Mouse (Mus musculus) left cerebral cortex, postnatal 36 days (tissue): ENCODE measurements at regions not wholly inside any gene's neighbourhood (a gene's known extent, or its start where the extent isn't known, plus 50 kb on each side); places are given as distances from the start of the nearest gene placed in this dataset.

ENCODE experiments used
- DNase-seq, 2 experiments: peaks; one replicate each; pipeline ENCODE4 v3.0.0; 2021 to 2022; ENCODE audit warnings: low spot score in 2 of 2, mixed read lengths in 1 of 2
- intact Hi-C: fragments of 180-260 bp; cut with DNase I; formaldehyde crosslinking; loops from one replicate; pipeline ENCODE4 v1.15.1; 2025

DNA sequence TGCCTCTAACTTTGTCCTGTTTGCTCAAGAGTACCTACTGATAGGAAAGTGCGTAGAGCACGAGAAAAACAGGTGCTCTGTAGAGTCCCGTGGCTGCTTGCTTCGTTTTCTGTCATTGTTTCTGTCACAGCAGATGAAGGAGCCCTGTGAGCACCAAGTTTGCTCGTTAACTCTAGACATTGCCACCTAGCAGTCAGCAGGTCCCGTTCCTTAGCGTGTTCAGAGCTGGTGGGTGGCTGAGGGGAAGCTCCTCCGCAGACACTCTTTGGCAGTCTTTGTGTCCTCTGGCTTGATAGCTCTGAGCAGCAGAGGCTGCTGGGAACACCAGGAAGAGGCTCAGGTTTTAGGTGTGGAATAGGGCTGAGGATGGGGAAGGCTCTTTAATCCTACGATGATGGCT lies 1063.8 kb downstream of the Car8 start:
- DNase-seq: no peak
- intact Hi-C loops: no loop called here

DNA sequence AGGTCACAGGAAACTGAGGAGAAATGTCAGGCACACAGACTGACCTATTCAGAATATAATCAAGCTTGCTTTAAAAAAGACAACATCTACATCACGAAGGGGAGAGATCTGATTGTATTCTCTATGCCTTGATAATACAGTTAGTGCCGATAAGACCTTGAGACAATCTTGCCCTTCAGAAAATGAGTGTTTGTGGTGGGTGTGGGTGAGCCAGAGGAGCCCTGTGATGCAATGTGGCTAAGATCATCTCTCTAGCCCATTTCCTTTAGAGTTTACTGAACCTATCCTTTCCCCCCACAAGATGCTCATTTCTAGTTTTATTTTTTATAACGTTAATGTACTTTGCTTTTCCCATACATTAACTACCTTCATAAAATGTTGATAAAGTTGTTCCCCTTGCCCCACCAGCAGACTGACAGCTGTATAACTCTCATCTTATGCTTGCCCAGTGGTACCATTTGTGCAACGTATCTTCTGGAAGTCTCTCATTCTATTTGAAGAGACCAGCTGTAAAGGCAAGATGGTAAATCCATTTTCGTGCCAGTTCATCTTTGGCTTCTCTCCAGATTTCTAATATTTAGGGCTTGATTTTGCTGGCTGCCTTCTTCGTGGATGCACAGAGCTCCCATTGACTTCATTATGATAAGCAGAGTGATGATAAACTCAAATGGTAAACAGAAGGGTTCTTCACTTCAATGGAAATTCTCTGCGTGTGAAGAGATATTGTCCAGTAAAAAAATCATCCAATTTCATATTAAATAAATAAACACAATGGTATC lies 1066.1 kb downstream of the Car8 start:
- intact Hi-C loops: no loop called here
- DNase-seq: no peak

GRCm38 (mm10) chr4:7171637-7172417 lies 1067.0 kb downstream of the Car8 start:
- DNase-seq: no peak
- intact Hi-C loops: no loop called here

GRCm38 (mm10) chr4:7161411-7161810 lies 1077.4 kb downstream of the Car8 start:
- no peak for DNase-seq
- intact Hi-C loops: no loop called here

DNA sequence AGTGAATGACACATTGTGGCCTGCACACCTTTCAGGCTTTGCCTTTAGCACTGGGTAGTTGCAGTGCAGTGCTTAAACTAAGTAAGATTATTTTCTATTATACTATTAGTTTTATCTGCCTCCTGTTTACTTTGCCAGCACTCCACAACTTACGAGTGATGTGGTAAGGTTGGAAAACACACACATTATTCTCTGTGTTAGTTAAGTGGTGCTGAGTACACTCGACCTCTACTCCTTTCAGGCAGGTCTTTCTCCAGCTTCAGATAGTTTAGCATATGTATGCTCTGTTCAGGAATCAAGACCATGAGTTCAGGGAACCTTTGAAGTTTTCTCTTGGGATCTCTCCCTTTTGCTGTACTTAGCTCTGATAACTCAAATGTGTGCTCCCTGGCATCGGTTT lies 1081.0 kb downstream of the Car8 start:
- DNase-seq: no peak
- intact Hi-C loops: no loop called here

DNA sequence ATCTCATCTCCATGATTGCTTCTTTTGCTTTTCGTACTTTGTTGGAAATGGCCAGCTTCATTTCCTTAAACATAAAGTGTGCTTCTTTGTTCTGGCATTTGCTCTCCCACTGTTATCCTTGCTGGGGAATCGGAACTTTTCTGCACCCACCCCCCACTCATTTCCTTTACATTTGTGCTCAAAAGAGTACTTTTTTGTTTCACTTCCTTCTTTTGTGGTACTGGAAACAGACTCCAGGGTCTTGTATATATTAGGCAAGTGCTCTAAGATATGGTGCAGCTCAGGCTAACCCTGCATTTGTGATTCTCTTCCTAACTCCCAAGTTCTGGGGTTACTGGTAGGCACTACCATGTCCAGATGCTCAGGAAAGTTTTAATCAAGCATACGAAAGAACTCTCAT lies 1084.6 kb downstream of the Car8 start:
- DNase-seq: no peak
- intact Hi-C loops: no loop called here

- DNase-seq: no peak
- intact Hi-C loops: no loop called here
These were observed 1085.0 kb downstream of the Car8 start for GRCm38 (mm10) chr4:7153835-7154234.

GRCm38 (mm10) chr4:7145756-7146155 lies 1093.1 kb downstream of the Car8 start:
- intact Hi-C loops: no loop called here
- DNase-seq: no peak

DNA sequence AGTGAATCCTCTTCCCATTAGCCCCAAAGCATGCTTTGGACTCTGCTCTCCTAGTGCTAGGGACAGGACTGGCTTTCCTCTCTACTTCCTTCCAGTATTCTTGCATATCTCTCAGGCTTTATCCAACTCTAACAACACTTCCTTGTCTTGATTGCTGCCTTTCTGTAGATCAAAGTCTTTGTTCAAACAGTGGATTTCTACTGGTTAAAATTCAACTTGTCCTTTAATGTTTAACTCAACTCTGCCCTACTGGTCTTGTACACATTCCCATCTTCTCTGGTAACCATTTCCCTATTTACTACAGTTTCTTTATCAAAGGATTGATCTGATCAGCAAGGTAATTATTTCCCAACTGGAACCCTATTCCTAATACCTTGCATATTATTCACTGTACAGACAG lies 1094.6 kb downstream of the Car8 start:
- intact Hi-C loops: no loop called here
- DNase-seq: no peak

DNA sequence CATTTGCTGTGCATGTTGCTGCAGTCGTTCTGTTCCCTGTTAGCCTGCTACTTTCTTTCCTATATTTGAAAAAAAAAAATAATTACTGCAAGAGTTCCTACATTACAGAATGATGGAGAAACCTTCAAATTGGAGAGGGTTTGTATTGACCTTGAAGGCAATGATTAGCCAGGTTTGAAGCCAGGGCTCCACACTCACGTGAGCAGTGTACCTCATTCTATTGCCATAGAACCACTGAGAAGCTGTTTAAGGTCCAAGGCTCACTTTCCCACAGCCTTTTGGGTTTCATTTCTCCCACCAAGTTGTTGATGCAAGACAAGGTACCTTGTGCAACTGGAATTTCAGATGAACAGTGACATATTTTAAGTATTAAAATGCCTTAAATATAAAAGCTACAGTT lies 1095.2 kb downstream of the Car8 start:
- intact Hi-C loops: no loop called here
- no peak for DNase-seq

- intact Hi-C loops: no loop called here
- DNase-seq: no peak
These were observed 1096.1 kb downstream of the Car8 start for GRCm38 (mm10) chr4:7142781-7143180.

DNA sequence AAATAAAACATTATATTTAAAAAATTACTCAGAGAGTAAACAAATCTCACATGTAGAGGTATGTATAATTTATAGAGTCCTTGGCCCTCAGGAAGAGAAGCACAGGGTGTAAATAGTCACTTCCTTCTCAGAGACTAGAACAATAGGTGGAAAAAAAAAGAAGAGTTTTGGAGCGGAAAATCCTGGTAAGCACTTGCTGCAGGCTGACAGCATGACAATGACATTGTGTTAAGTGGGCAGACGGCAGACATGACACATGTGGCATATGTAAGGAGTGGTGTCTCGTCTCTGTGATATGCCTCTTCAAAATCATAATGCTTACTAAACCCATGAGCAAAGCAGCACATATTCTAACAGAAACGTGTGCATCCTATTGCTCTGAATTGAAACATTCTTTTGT lies 1126.7 kb downstream of the Car8 start:
- intact Hi-C loops: no loop called here
- no peak for DNase-seq

DNA sequence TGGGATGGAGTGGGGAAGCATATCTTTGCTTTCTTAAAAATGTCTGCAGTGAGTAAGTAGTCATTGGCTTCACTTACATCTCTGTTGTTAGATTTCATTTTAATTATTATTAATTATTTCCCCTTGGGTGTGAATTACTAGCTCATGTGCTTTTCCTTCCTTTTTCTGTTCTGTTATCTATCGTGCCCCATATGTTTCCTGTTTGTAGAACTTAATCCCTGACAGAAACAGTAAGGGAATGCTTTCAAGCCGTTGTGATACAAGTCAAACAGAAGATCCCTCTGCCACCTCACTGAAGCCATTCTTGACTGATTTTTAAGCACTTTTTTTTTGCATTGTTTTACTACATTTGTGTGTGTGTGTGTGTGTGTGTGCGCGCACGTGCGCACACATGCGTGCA lies 1145.9 kb downstream of the Car8 start:
- intact Hi-C loops: no loop called here

DNA sequence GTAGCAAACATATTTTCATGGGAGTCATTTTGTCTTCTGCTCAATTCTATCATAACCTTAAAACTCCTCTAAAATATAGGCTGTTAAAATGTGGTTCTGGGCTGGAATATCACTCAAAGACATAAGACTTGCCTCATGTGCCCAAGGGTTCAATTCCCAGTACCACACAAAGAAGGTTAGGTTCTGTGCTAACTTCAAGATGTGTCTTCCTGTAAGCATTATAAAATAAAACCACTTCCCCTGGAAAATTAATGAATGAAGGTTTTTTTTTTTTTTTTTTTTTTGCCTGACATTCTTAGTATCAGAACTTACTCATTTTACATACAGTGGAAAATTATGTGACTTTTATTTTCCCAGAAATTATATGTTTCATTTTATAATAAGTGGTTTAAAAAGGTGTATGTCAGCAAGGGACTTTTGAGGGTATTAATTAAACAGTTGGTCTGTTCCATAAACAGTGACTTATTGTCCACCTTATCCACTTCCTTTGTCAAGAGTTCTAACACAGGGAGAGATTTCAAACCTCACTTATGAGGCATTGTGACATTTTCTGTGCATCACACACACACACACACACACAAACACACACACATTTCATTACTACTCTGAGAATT lies 1147.5 kb downstream of the Car8 start:
- no peak for DNase-seq
- intact Hi-C loops: no loop called here

More for the DNA sequence above, 1145.9 kb downstream of the Car8 start:
- DNase-seq: no peak
